Mouse (Mus musculus): ENCODE results near the gene A630076J17Rik. TPM values are rescaled to one million over a fixed set of nuclear protein-coding genes. Genes with fewer than 3 reads are reported as not detected.

A630076J17Rik gene
- polyA plus RNA-seq, 1 experiment from 2014 or later: not detected

- WGBS: 55% methylated on average over 5 of the region's 5 CpGs
- Histone ChIP-seq H3K4me3 (ENCODE audit: low read depth, low read length) (no peak overlapping the region), H3K9me3 (replicated peaks; ENCODE audit: control insufficient read depth, low read length, poor library complexity, severe bottlenecking) (no peaks in the 10 kb centered on the region), H3K4me1 (ENCODE audit: control insufficient read depth, insufficient read depth, low read length) (peaks cover 11% of the 10 kb centered on the region), H3K36me3 (ENCODE audit: control insufficient read depth, insufficient read depth, low read length) (no peaks in the 10 kb centered on the region), H3K4me2 (ENCODE audit: low read length) (no peak overlapping the region), H3K27me3 (ENCODE audit: control insufficient read depth, insufficient read depth, low read depth, low read length) (no peaks in the 10 kb centered on the region), H3K27ac (ENCODE audit: low read length) (no peak overlapping the region), H3K9ac (ENCODE audit: low read depth, low read length) (no peak overlapping the region)
- ATAC-seq: no peak
Measured at GRCm38 (mm10) chr3:107257924-107258323, 27.5 kb downstream of the A630076J17Rik start.

GRCm38 (mm10) chr3:107260956-107261850 lies 30.8 kb downstream of the A630076J17Rik start:
- no peak overlapping the region for H3K4me2 ChIP-seq (ENCODE audit: low read length)
- H3K27ac ChIP-seq (ENCODE audit: low read length): peak overlapping the region; percentile 42; the same call in 1 of the 2 replicates
- 0 out of 2 replicates have a peak overlapping the region, but pooled peaks have one; percentile 14 for H3K9ac ChIP-seq (ENCODE audit: low read depth, low read length)
- peaks cover 11% of the 10 kb centered on the region for H3K4me1 ChIP-seq (ENCODE audit: control insufficient read depth, insufficient read depth, low read length)
- no peak overlapping the region for H3K4me3 ChIP-seq (ENCODE audit: low read depth, low read length)
- ATAC-seq: peak; percentile 50; the same call in 1 of the 2 replicates
- H3K27me3 ChIP-seq (ENCODE audit: control insufficient read depth, insufficient read depth, low read depth, low read length): no peaks in the 10 kb centered on the region
- 52% methylated on average over 8 of the region's 8 CpGs for WGBS
- H3K36me3 ChIP-seq (ENCODE audit: control insufficient read depth, insufficient read depth, low read length): no peaks in the 10 kb centered on the region
- no peaks in the 10 kb centered on the region for H3K9me3 ChIP-seq (replicated peaks; ENCODE audit: control insufficient read depth, low read length, poor library complexity, severe bottlenecking)

DNA sequence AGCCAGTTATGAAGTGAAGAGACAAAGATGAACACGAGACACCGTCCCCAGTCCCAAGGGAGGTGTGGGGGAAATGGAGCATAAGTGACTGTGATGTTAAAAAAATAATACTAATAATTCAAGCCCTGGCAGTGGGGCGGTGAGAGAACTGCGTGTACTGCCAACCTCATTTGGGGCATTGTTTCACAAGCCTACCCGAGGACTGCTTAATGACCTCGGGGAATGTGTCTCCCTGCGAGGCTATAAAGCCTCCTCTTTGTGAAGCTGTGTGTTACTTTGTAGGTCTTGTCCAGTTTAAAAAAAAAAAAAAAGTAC lies 31.4 kb downstream of the A630076J17Rik start:
- Histone ChIP-seq H3K27me3 (ENCODE audit: control insufficient read depth, insufficient read depth, low read depth, low read length) (no peaks in the 10 kb centered on the region), H3K9me3 (replicated peaks; ENCODE audit: control insufficient read depth, low read length, poor library complexity, severe bottlenecking) (no peaks in the 10 kb centered on the region), H3K4me3 (ENCODE audit: low read depth, low read length) (no peak overlapping the region), H3K27ac (ENCODE audit: low read length) (no peak overlapping the region), H3K4me1 (ENCODE audit: control insufficient read depth, insufficient read depth, low read length) (peaks cover 11% of the 10 kb centered on the region), H3K9ac (ENCODE audit: low read depth, low read length) (no peak overlapping the region), H3K36me3 (ENCODE audit: control insufficient read depth, insufficient read depth, low read length) (no peaks in the 10 kb centered on the region), H3K4me2 (ENCODE audit: low read length) (no peak overlapping the region)
- WGBS: 38% methylated on average over 7 of the region's 7 CpGs
- no peak for ATAC-seq

GRCm38 (mm10) chr3:107266814-107267345 lies 36.5 kb downstream of the A630076J17Rik start:
- Histone ChIP-seq H3K27me3 (ENCODE audit: control insufficient read depth, insufficient read depth, low read depth, low read length) (no peaks in the 10 kb centered on the region), H3K9me3 (replicated peaks; ENCODE audit: control insufficient read depth, low read length, poor library complexity, severe bottlenecking) (no peaks in the 10 kb centered on the region), H3K36me3 (ENCODE audit: control insufficient read depth, insufficient read depth, low read length) (no peaks in the 10 kb centered on the region), H3K4me3 (ENCODE audit: low read depth, low read length) (no peak overlapping the region), H3K4me2 (ENCODE audit: low read length) (no peak overlapping the region), H3K27ac (ENCODE audit: low read length) (no peak overlapping the region), H3K9ac (ENCODE audit: low read depth, low read length) (no peak overlapping the region), H3K4me1 (ENCODE audit: control insufficient read depth, insufficient read depth, low read length) (no peaks in the 10 kb centered on the region)
- 54% methylated on average over 2 of the region's 2 CpGs for WGBS
- no peak for ATAC-seq

- Histone ChIP-seq H3K36me3 (ENCODE audit: control insufficient read depth, insufficient read depth, low read length) (no peaks in the 10 kb centered on the region), H3K27me3 (ENCODE audit: control insufficient read depth, insufficient read depth, low read depth, low read length) (no peaks in the 10 kb centered on the region), H3K4me2 (ENCODE audit: low read length) (no peak overlapping the region), H3K4me1 (ENCODE audit: control insufficient read depth, insufficient read depth, low read length) (no peaks in the 10 kb centered on the region; the same call in 1 of the 2 replicates), H3K4me3 (ENCODE audit: low read depth, low read length) (no peak overlapping the region), H3K9ac (ENCODE audit: low read depth, low read length) (no peak overlapping the region), H3K27ac (ENCODE audit: low read length) (no peak overlapping the region), H3K9me3 (replicated peaks; ENCODE audit: control insufficient read depth, low read length, poor library complexity, severe bottlenecking) (no peaks in the 10 kb centered on the region)
- ATAC-seq: no peak
- 89% methylated on average over 3 of the region's 3 CpGs for WGBS
Measured at GRCm38 (mm10) chr3:107272433-107272832, 42.0 kb downstream of the A630076J17Rik start.

DNA sequence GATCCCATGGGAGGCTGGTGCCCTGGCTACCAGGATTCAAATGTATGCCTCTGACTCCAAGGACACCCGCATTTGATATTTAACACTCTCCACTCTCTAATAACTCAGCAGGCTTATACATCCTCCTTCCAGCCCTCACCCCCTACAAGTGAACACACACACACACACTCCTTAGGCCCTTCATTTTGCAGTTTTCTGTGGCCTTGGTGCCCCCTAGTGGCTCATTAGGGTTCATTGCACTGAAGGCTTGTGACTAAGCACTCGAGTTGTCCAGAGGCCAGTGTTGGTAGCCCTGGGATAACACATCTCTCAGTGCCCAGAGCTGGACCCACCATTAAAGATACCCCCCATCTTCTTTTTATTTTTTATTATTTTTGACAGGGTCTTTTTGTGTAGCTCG lies 43.4 kb downstream of the A630076J17Rik start:
- no peak overlapping the region for H3K27ac ChIP-seq (ENCODE audit: low read length)
- H3K9ac ChIP-seq (ENCODE audit: low read depth, low read length): no peak overlapping the region
- no peaks in the 10 kb centered on the region for H3K27me3 ChIP-seq (ENCODE audit: control insufficient read depth, insufficient read depth, low read depth, low read length)
- H3K36me3 ChIP-seq (ENCODE audit: control insufficient read depth, insufficient read depth, low read length): no peaks in the 10 kb centered on the region
- no peak overlapping the region for H3K4me2 ChIP-seq (ENCODE audit: low read length)
- H3K4me3 ChIP-seq (ENCODE audit: low read depth, low read length): no peak overlapping the region
- ATAC-seq: peak; percentile 74
- WGBS: 14% methylated on average over 3 of the region's 3 CpGs
- H3K4me1 ChIP-seq (ENCODE audit: control insufficient read depth, insufficient read depth, low read length): peaks cover 5% of the 10 kb centered on the region
- H3K9me3 ChIP-seq (replicated peaks; ENCODE audit: control insufficient read depth, low read length, poor library complexity, severe bottlenecking): no peaks in the 10 kb centered on the region

GRCm38 (mm10) chr3:107275351-107275750 lies 44.9 kb downstream of the A630076J17Rik start:
- Histone ChIP-seq H3K4me2 (ENCODE audit: low read length) (no peak overlapping the region), H3K9me3 (replicated peaks; ENCODE audit: control insufficient read depth, low read length, poor library complexity, severe bottlenecking) (no peaks in the 10 kb centered on the region), H3K27ac (ENCODE audit: low read length) (no peak overlapping the region), H3K36me3 (ENCODE audit: control insufficient read depth, insufficient read depth, low read length) (no peaks in the 10 kb centered on the region), H3K9ac (ENCODE audit: low read depth, low read length) (no peak overlapping the region), H3K4me1 (ENCODE audit: control insufficient read depth, insufficient read depth, low read length) (peaks cover 14% of the 10 kb centered on the region), H3K4me3 (ENCODE audit: low read depth, low read length) (no peak overlapping the region), H3K27me3 (ENCODE audit: control insufficient read depth, insufficient read depth, low read depth, low read length) (no peaks in the 10 kb centered on the region)
- 65% methylated on average over 5 of the region's 5 CpGs for WGBS
- no peak for ATAC-seq

DNA sequence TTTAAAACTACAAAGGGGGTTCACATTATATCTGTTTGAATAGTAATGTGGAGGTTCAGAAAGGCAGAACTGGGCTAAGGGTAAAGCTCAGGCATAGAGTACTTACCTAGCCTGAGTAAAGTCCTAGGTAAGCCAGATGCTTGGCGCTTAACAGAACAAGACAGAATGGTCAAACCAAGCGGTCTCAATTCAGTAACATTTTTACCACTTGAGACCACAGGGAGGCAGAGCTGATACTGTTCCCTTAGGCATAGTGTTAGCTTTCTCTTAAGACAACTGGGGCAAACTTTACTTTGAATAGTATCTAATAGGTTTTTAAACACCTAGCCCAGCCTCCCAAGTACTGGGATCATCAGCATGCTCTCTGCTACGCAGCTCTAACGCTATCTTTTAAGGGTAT lies 45.6 kb downstream of the A630076J17Rik start:
- WGBS: 52% methylated on average over 4 of the region's 4 CpGs

GRCm38 (mm10) chr3:107276626-107277025 lies 46.2 kb downstream of the A630076J17Rik start:
- Histone ChIP-seq H3K36me3 (ENCODE audit: control insufficient read depth, insufficient read depth, low read length) (no peaks in the 10 kb centered on the region), H3K4me1 (ENCODE audit: control insufficient read depth, insufficient read depth, low read length) (peaks cover 14% of the 10 kb centered on the region), H3K4me2 (ENCODE audit: low read length) (no peak overlapping the region), H3K9me3 (replicated peaks; ENCODE audit: control insufficient read depth, low read length, poor library complexity, severe bottlenecking) (no peaks in the 10 kb centered on the region), H3K27me3 (ENCODE audit: control insufficient read depth, insufficient read depth, low read depth, low read length) (no peaks in the 10 kb centered on the region), H3K4me3 (ENCODE audit: low read depth, low read length) (no peak overlapping the region), H3K27ac (ENCODE audit: low read length) (no peak overlapping the region), H3K9ac (ENCODE audit: low read depth, low read length) (no peak overlapping the region)
- ATAC-seq: no peak
- WGBS: 84% methylated on average over 3 of the region's 3 CpGs

More for the DNA sequence above, 45.6 kb downstream of the A630076J17Rik start:
- Histone ChIP-seq H3K4me1 (ENCODE audit: control insufficient read depth, insufficient read depth, low read length) (peaks cover 14% of the 10 kb centered on the region), H3K36me3 (ENCODE audit: control insufficient read depth, insufficient read depth, low read length) (no peaks in the 10 kb centered on the region), H3K9ac (ENCODE audit: low read depth, low read length) (no peak overlapping the region), H3K4me3 (ENCODE audit: low read depth, low read length) (no peak overlapping the region), H3K9me3 (replicated peaks; ENCODE audit: control insufficient read depth, low read length, poor library complexity, severe bottlenecking) (no peaks in the 10 kb centered on the region), H3K4me2 (ENCODE audit: low read length) (no peak overlapping the region), H3K27me3 (ENCODE audit: control insufficient read depth, insufficient read depth, low read depth, low read length) (no peaks in the 10 kb centered on the region), H3K27ac (ENCODE audit: low read length) (no peak overlapping the region)
- no peak for ATAC-seq

Measured in midbrain, embryonic 16.5 days (tissue).